Mouse (Mus musculus): ENCODE measurements around the gene Gm2888. TPM values are rescaled to one million over a fixed set of nuclear protein-coding genes. Genes with fewer than 3 reads are reported as not detected.

Gm2888 gene
- not detected for polyA plus RNA-seq (2017; shearing (Covaris generic))

DNA sequence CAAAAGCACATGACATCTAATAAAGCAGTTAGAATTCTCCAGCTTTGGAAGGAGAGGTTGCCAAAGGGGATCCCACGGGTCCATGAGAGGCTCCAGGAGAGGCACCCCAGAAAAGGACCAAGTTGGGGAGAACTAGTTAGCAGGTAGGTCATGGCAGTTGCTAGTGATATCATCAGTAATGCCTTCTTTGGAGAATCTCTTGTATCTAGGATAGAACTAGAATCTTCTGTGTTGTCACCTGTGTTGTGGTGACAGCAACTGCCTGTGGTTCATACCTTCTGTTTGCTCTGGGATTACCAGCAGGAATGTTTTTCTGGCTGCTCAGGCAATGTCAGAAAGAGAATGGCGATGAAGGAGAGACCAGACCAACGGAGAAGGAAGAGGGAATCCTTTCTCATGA is at the start of gene Gm2888:
Gene Gm2888 (plus strand): TSS at position 301 of the 400 bp plus-strand sequence.

DNA sequence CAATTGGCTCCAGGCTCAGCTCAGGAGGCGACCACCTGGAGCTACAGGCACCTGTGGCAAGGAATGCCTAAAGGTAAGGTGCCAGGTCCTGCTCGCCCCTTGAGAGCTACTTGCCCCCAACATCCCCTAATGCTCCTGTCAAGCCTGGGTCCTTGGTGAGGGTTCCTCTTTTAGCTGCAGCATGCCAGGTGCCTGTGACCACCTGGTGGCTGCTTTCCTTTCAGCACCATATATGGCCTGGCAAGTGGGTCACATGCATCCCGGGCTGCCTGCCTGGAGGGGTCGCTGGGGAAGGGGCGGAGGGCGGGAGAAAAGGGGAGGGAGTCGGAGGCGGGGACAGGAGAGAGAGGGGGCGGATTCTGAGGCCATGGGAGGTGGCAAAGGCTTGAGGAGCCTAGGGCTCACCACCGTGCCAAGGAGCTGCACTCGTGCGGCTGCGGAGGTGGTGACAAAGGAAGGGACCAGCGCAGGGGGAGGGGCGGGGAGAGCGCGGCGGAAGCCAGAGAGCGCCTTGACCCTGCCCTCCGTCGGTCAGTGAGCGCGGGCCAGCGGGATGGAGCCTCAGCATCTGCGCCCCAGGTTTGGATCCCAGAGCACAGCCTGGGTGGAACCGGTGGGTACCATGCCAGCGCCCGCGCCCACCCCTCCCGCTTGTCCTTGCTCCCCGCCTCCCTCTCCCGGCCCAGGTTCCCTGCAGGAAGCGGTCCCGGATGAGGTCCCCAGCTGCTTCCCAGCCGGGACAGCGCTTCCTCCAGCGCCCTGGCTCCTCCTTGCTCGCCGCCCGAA is 19.1 kb downstream of the Gm2888 start, which contains the start of gene Gm2897:
Gene Gm2897 (plus strand): TSS at position 559 of the 786 bp plus-strand sequence.

Other genes starting within 250 kb of the Gm2888 start
- gene Gm2897, start 19.3 kb downstream of the Gm2888 start, polyA plus RNA-seq (2017; shearing (Covaris generic)): 0.71 TPM
- 0.12 TPM for gene Gm10340, start 104.0 kb downstream of the Gm2888 start, polyA plus RNA-seq (2017; shearing (Covaris generic))
- gene Gm5795, start 158.3 kb downstream of the Gm2888 start, polyA plus RNA-seq (2017; shearing (Covaris generic)): not detected
- gene D830030K20Rik, start 178.5 kb downstream of the Gm2888 start, polyA plus RNA-seq (2017; shearing (Covaris generic)): 10.0 TPM

Measured in CD4-positive, CD25-positive, alpha-beta regulatory T cell (primary cell).